Mouse (Mus musculus): ENCODE measurements at regions not wholly inside any gene's neighbourhood (a gene's known extent, or its start where the extent isn't known, plus 50 kb on each side); places are given as distances from the start of the nearest gene placed in this dataset.

- no peak overlapping the region for H3K9ac ChIP-seq (ENCODE audit: low read length)
- H3K9me3 ChIP-seq (ENCODE audit: control insufficient read depth, low read length): no peaks in the 10 kb centered on the region
- WGBS: 95% methylated on average over 6 of the region's 6 CpGs
- H3K4me1 ChIP-seq (replicated peaks; ENCODE audit: control insufficient read depth, insufficient read depth, low read length): peaks cover 15% of the 10 kb centered on the region
- ATAC-seq (replicated peaks; ENCODE audit: low FRiP score, low TSS enrichment, low read depth) (no peak), DNase-seq (ENCODE audit: low spot score) (no peak)
- H3K36me3 ChIP-seq (ENCODE audit: control insufficient read depth, insufficient read depth, low read length): no peaks in the 10 kb centered on the region
- no peaks in the 10 kb centered on the region for H3K27me3 ChIP-seq (replicated peaks; ENCODE audit: control insufficient read depth, insufficient read depth, low read length)
- H3K27ac ChIP-seq (ENCODE audit: low read depth): no peak overlapping the region
- no peak overlapping the region for H3K4me2 ChIP-seq (ENCODE audit: low read length)
- H3K4me3 ChIP-seq (ENCODE audit: low read depth, low read length): no peak overlapping the region
These were observed 64.8 kb upstream of the Aldh1b1 start for GRCm38 (mm10) chr4:45734011-45734410.

- Histone ChIP-seq H3K4me2 (ENCODE audit: low read length) (peak overlapping the region; percentile 6; the same call in 1 of the 2 replicates), H3K27me3 (replicated peaks; ENCODE audit: control insufficient read depth, insufficient read depth, low read length) (no peaks in the 10 kb centered on the region), H3K4me1 (replicated peaks; ENCODE audit: control insufficient read depth, insufficient read depth, low read length) (peaks cover 23% of the 10 kb centered on the region), H3K9ac (ENCODE audit: low read length) (no peak overlapping the region), H3K36me3 (ENCODE audit: control insufficient read depth, insufficient read depth, low read length) (no peaks in the 10 kb centered on the region), H3K9me3 (ENCODE audit: control insufficient read depth, low read length) (no peaks in the 10 kb centered on the region), H3K4me3 (ENCODE audit: low read depth, low read length) (no peak overlapping the region), H3K27ac (ENCODE audit: low read depth) (peak overlapping the region; percentile 57; the same call in 1 of the 2 replicates)
- DNase-seq (ENCODE audit: low spot score) (no peak), ATAC-seq (replicated peaks; ENCODE audit: low FRiP score, low TSS enrichment, low read depth) (0 out of 2 replicates have a peak, but pooled peaks have one; percentile 56)
- 23% methylated on average over 14 of the region's 14 CpGs for WGBS
These were observed 67.7 kb upstream of the Aldh1b1 start for GRCm38 (mm10) chr4:45730862-45731831.

- no peak for ATAC-seq (replicated peaks; ENCODE audit: low FRiP score, low TSS enrichment, low read depth)
These were observed 69.0 kb upstream of the Aldh1b1 start for GRCm38 (mm10) chr4:45729801-45730200.

GRCm38 (mm10) chr4:45728825-45729224, 70.0 kb upstream of the Aldh1b1 start:
- peaks cover 37% of the 10 kb centered on the region for H3K4me1 ChIP-seq (replicated peaks; ENCODE audit: control insufficient read depth, insufficient read depth, low read length)
- H3K27me3 ChIP-seq (replicated peaks; ENCODE audit: control insufficient read depth, insufficient read depth, low read length): no peaks in the 10 kb centered on the region
- ATAC-seq (replicated peaks; ENCODE audit: low FRiP score, low TSS enrichment, low read depth) (no peak), DNase-seq (ENCODE audit: low spot score) (no peak)
- no peaks in the 10 kb centered on the region for H3K36me3 ChIP-seq (ENCODE audit: control insufficient read depth, insufficient read depth, low read length)
- 42% methylated on average over 4 of the region's 4 CpGs for WGBS
- no peak overlapping the region for H3K4me3 ChIP-seq (ENCODE audit: low read depth, low read length)
- H3K9me3 ChIP-seq (ENCODE audit: control insufficient read depth, low read length): no peaks in the 10 kb centered on the region
- H3K4me2 ChIP-seq (ENCODE audit: low read length): no peak overlapping the region
- no peak overlapping the region for H3K9ac ChIP-seq (ENCODE audit: low read length)
- no peak overlapping the region for H3K27ac ChIP-seq (ENCODE audit: low read depth)

More at GRCm38 (mm10) chr4:45729801-45730200, 69.0 kb upstream of the Aldh1b1 start:
- Histone ChIP-seq H3K9me3 (ENCODE audit: control insufficient read depth, low read length) (no peaks in the 10 kb centered on the region), H3K4me1 (replicated peaks; ENCODE audit: control insufficient read depth, insufficient read depth, low read length) (peaks cover 27% of the 10 kb centered on the region), H3K4me3 (ENCODE audit: low read depth, low read length) (no peak overlapping the region), H3K4me2 (ENCODE audit: low read length) (no peak overlapping the region), H3K36me3 (ENCODE audit: control insufficient read depth, insufficient read depth, low read length) (no peaks in the 10 kb centered on the region), H3K27me3 (replicated peaks; ENCODE audit: control insufficient read depth, insufficient read depth, low read length) (no peaks in the 10 kb centered on the region), H3K9ac (ENCODE audit: low read length) (no peak overlapping the region), H3K27ac (ENCODE audit: low read depth) (no peak overlapping the region)
- DNase-seq (ENCODE audit: low spot score): no peak
- WGBS: 59% methylated on average over 4 of the region's 4 CpGs

GRCm38 (mm10) chr4:45727915-45728314, 70.9 kb upstream of the Aldh1b1 start:
- H3K27me3 ChIP-seq (replicated peaks; ENCODE audit: control insufficient read depth, insufficient read depth, low read length): no peaks in the 10 kb centered on the region
- ATAC-seq (replicated peaks; ENCODE audit: low FRiP score, low TSS enrichment, low read depth) (no peak), DNase-seq (ENCODE audit: low spot score) (no peak)
- no peak overlapping the region for H3K9ac ChIP-seq (ENCODE audit: low read length)
- H3K9me3 ChIP-seq (ENCODE audit: control insufficient read depth, low read length): no peaks in the 10 kb centered on the region
- no peak overlapping the region for H3K4me2 ChIP-seq (ENCODE audit: low read length)
- WGBS: 39% methylated on average over 5 of the region's 5 CpGs
- peaks cover 37% of the 10 kb centered on the region for H3K4me1 ChIP-seq (replicated peaks; ENCODE audit: control insufficient read depth, insufficient read depth, low read length)
- H3K4me3 ChIP-seq (ENCODE audit: low read depth, low read length): no peak overlapping the region
- no peaks in the 10 kb centered on the region for H3K36me3 ChIP-seq (ENCODE audit: control insufficient read depth, insufficient read depth, low read length)
- no peak overlapping the region for H3K27ac ChIP-seq (ENCODE audit: low read depth)

GRCm38 (mm10) chr4:45727474-45727873, 71.3 kb upstream of the Aldh1b1 start:
- Histone ChIP-seq H3K27ac (ENCODE audit: low read depth) (no peak overlapping the region), H3K4me1 (replicated peaks; ENCODE audit: control insufficient read depth, insufficient read depth, low read length) (peaks cover 37% of the 10 kb centered on the region), H3K9me3 (ENCODE audit: control insufficient read depth, low read length) (no peaks in the 10 kb centered on the region), H3K36me3 (ENCODE audit: control insufficient read depth, insufficient read depth, low read length) (no peaks in the 10 kb centered on the region), H3K4me2 (ENCODE audit: low read length) (no peak overlapping the region), H3K9ac (ENCODE audit: low read length) (no peak overlapping the region), H3K4me3 (ENCODE audit: low read depth, low read length) (no peak overlapping the region), H3K27me3 (replicated peaks; ENCODE audit: control insufficient read depth, insufficient read depth, low read length) (no peaks in the 10 kb centered on the region)
- 32% methylated on average over 9 of the region's 9 CpGs for WGBS
- no peak for DNase-seq (ENCODE audit: low spot score)
- no peak for ATAC-seq (replicated peaks; ENCODE audit: low FRiP score, low TSS enrichment, low read depth)

GRCm38 (mm10) chr4:45726783-45727182, 72.0 kb upstream of the Aldh1b1 start:
- DNase-seq (ENCODE audit: low spot score): no peak
- H3K27me3 ChIP-seq (replicated peaks; ENCODE audit: control insufficient read depth, insufficient read depth, low read length): no peaks in the 10 kb centered on the region
- no peak for ATAC-seq (replicated peaks; ENCODE audit: low FRiP score, low TSS enrichment, low read depth)
- no peaks in the 10 kb centered on the region for H3K9me3 ChIP-seq (ENCODE audit: control insufficient read depth, low read length)
- no peak overlapping the region for H3K4me3 ChIP-seq (ENCODE audit: low read depth, low read length)
- H3K27ac ChIP-seq (ENCODE audit: low read depth): no peak overlapping the region
- H3K9ac ChIP-seq (ENCODE audit: low read length): no peak overlapping the region
- WGBS: 90% methylated on average over 5 of the region's 5 CpGs
- H3K36me3 ChIP-seq (ENCODE audit: control insufficient read depth, insufficient read depth, low read length): no peaks in the 10 kb centered on the region
- peaks cover 37% of the 10 kb centered on the region for H3K4me1 ChIP-seq (replicated peaks; ENCODE audit: control insufficient read depth, insufficient read depth, low read length)
- no peak overlapping the region for H3K4me2 ChIP-seq (ENCODE audit: low read length)

GRCm38 (mm10) chr4:45725055-45725910, 73.5 kb upstream of the Aldh1b1 start:
- H3K27me3 ChIP-seq (replicated peaks; ENCODE audit: control insufficient read depth, insufficient read depth, low read length): no peaks in the 10 kb centered on the region
- H3K27ac ChIP-seq (ENCODE audit: low read depth): 0 out of 2 replicates have a peak overlapping the region, but pooled peaks have one; percentile 4
- no peak overlapping the region for H3K4me3 ChIP-seq (ENCODE audit: low read depth, low read length)
- ATAC-seq (replicated peaks; ENCODE audit: low FRiP score, low TSS enrichment, low read depth) (no peak), DNase-seq (ENCODE audit: low spot score) (peak; percentile 58)
- H3K4me1 ChIP-seq (replicated peaks; ENCODE audit: control insufficient read depth, insufficient read depth, low read length): peaks cover 31% of the 10 kb centered on the region
- no peak overlapping the region for H3K4me2 ChIP-seq (ENCODE audit: low read length)
- WGBS: 40% methylated on average over 16 of the region's 16 CpGs
- H3K36me3 ChIP-seq (ENCODE audit: control insufficient read depth, insufficient read depth, low read length): no peaks in the 10 kb centered on the region
- H3K9ac ChIP-seq (ENCODE audit: low read length): no peak overlapping the region
- no peaks in the 10 kb centered on the region for H3K9me3 ChIP-seq (ENCODE audit: control insufficient read depth, low read length)
